Mouse (Mus musculus) liver, embryonic 11.5 days (tissue): ENCODE measurements around the gene Tnfrsf22. TPM values are rescaled to one million over a fixed set of nuclear protein-coding genes. Genes with fewer than 3 reads are reported as not detected.

Experiments
- ATAC-seq: fragments of 200-750 bp; cut with Nextera tagmentation; replicated peaks from 2 replicates; pipeline ENCODE4 v1.8.0; 2017; ENCODE audit warnings: moderate number of reproducible peaks, mild to moderate bottlenecking, moderate TSS enrichment, moderate library complexity; ENCODE audit not compliant: low FRiP score
- DNase-seq: peaks from one replicate; pipeline ENCODE4 v3.0.0-alpha.2; 2017; ENCODE audit warnings: low spot score
- H3K27ac ChIP-seq: fragments of 300-500 bp; sonication (generic); 2 replicates; pipeline ENCODE4 v1.5.1; 2014; ENCODE audit warnings: mild to moderate bottlenecking, low read depth, low read length, control low read depth
- H3K27me3 ChIP-seq: fragments of 300-500 bp; sonication (generic); replicated peaks from 2 replicates; pipeline ENCODE4 v1.6.1; 2014; ENCODE audit warnings: low read length, mixed read lengths; ENCODE audit not compliant: control insufficient read depth, insufficient read depth
- H3K36me3 ChIP-seq: fragments of 300-500 bp; sonication (generic); 2 replicates; pipeline ENCODE4 v1.6.1; 2014; ENCODE audit warnings: mild to moderate bottlenecking, low read length, moderate library complexity, mixed read lengths; ENCODE audit not compliant: control insufficient read depth, insufficient read depth
- H3K4me1 ChIP-seq: fragments of 300-500 bp; sonication (generic); replicated peaks from 2 replicates; pipeline ENCODE4 v1.6.1; 2014; ENCODE audit warnings: low read length, mixed read lengths; ENCODE audit not compliant: control insufficient read depth, insufficient read depth
- H3K4me2 ChIP-seq: fragments of 300-500 bp; sonication (generic); 2 replicates; pipeline ENCODE4 v1.6.1; 2014; ENCODE audit warnings: mild to moderate bottlenecking, control low read depth, moderate library complexity
- H3K4me3 ChIP-seq: fragments of 300-500 bp; sonication (generic); 2 replicates; pipeline ENCODE4 v1.5.1; 2014; ENCODE audit warnings: low read depth, low read length, control low read depth
- H3K9ac ChIP-seq: fragments of 300-500 bp; sonication (generic); 2 replicates; pipeline ENCODE4 v1.6.1; 2014; ENCODE audit warnings: low read depth, low read length, control low read depth
- H3K9me3 ChIP-seq: fragments of 300-500 bp; sonication (generic); 2 replicates; pipeline ENCODE4 v1.6.1; 2016; ENCODE audit warnings: low read length, inconsistent platforms, mixed read lengths; ENCODE audit not compliant: control insufficient read depth
- WGBS: fragments of 180-500 bp; shearing (Covaris S2); extraction: QIAGEN DNeasy Blood & Tissue Kit; methylation state at CpG from one replicate; pipeline ENCODE4 v1.1.7; 2014; 5-methylcytosine and 5-hydroxymethylcytosine counted together
- polyA plus RNA-seq: library from polyadenylated mRNA; unstranded; fragments of >200 nt; fragmentation: Nextera tagmentation; extraction: Ambion mirVana; gene quantifications from 2 replicates; pipeline ENCODE4 v1.2.1, GENCODE M21; 2014

Tnfrsf22 gene
- polyA plus RNA-seq: 2.6 and 3.9 TPM in 2 replicates

DNA sequence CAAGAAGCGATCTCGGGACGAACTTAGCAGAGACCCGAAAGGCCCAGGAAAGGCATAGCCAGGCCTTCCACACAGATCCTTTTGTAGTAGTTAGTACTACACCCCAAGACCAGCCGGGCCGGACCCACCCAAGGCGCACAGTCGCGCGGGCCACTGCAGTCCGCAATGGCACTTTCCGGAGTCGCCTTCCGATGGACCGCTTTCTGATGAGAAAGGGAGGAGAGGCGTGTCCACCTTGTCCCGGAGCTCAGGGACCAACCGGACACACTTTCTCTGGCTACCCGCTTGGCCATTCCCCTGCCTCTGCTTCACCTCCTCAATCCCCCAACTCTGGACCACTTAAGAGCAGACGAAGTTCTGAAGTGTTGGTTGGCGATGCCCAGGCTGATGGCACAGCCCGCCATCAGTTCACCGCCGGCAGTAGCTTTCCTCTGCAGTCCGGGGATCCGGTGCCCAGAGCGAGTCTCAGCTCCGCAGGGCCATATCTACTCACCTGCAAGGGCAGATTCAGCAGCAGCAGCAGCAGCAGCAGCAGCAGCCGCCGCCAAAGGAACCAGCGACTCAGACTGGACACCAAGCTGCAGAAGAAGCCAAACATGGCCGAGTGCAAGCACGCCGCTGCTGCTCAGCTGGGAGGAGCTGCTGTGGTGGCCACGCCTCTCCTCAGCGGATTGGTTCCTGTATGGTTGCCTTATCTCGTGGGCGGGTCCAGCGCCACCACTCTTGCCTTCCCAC, at the start of gene Tnfrsf22:
Gene Tnfrsf22 (minus strand): TSS at position 628 of the 735 bp plus-strand sequence.
- ATAC-seq (peak; percentile 88), DNase-seq (peak; percentile 77)
- no peak within 1 kb of the TSS for H3K27ac ChIP-seq
- no peaks in the 10 kb centered on the region; the same call in 1 of the 2 replicates for H3K27me3 ChIP-seq
- H3K9ac ChIP-seq: peak within 1 kb of the TSS; percentile 53
- H3K36me3 ChIP-seq: no peaks in the 10 kb centered on the region
- no peaks in the 10 kb centered on the region for H3K9me3 ChIP-seq
- no peaks in the 10 kb centered on the region for H3K4me1 ChIP-seq
- WGBS: 6% methylated on average over 39 of the region's 39 CpGs
- peak within 1 kb of the TSS; percentile 63 for H3K4me3 ChIP-seq
- peak within 1 kb of the TSS; percentile 93 for H3K4me2 ChIP-seq

DNA sequence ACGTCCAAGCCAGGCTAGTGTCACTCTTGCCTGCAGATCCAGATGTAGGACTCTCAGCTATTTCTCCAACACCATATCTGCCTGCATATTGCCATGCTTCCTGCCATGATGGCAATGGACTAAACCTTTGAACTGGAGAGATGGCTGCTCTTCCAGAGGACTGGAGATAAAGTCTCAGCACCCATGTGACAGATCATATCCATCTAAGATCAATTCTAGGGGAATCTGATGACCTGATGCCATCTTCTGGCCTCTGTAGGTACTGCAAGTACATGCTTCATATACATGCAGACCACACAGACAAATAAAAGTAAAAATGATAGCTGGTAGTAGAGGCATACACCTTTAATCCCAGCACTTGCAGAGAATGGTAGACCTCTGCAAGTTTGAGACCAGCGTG, 46.7 kb upstream of the Tnfrsf22 start:
- ATAC-seq: no peak
- DNase-seq: no peak

DNA sequence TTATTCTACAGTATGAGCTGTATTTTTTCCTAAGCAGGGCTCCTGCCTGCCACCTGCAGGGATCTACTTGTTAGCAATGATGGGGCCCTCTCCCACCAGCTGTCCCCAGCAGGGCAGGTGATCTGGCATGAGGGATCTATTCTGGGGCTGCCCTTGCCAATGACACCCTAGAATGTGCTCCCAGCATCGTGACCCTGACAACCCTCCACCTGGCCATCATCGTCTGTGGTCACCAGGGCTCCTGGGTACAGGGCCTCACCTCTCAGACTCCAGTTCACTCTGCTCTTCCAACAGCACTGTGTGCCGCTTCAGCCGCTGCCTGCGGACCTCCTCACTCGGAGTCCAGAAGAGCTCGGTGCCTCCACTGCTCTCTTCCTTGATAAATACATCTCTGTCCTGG, 45.1 kb upstream of the Tnfrsf22 start:
- DNase-seq (no peak), ATAC-seq (no peak)
- Histone ChIP-seq H3K27me3 (no peaks in the 10 kb centered on the region), H3K27ac (no peak overlapping the region), H3K4me1 (no peaks in the 10 kb centered on the region), H3K4me3 (no peak overlapping the region), H3K36me3 (peaks cover 11% of the 10 kb centered on the region; the same call in 1 of the 2 replicates), H3K9me3 (no peaks in the 10 kb centered on the region), H3K4me2 (no peak overlapping the region), H3K9ac (no peak overlapping the region)
- 88% methylated on average over 7 of the region's 7 CpGs for WGBS

More for the DNA sequence above, 46.7 kb upstream of the Tnfrsf22 start:
- Histone ChIP-seq H3K36me3 (peaks cover 11% of the 10 kb centered on the region; the same call in 1 of the 2 replicates), H3K27ac (no peak overlapping the region), H3K4me1 (no peaks in the 10 kb centered on the region), H3K9ac (no peak overlapping the region), H3K27me3 (no peaks in the 10 kb centered on the region), H3K4me3 (no peak overlapping the region), H3K4me2 (no peak overlapping the region), H3K9me3 (no peaks in the 10 kb centered on the region)
- 53% methylated on average over 2 of the region's 2 CpGs for WGBS

DNA sequence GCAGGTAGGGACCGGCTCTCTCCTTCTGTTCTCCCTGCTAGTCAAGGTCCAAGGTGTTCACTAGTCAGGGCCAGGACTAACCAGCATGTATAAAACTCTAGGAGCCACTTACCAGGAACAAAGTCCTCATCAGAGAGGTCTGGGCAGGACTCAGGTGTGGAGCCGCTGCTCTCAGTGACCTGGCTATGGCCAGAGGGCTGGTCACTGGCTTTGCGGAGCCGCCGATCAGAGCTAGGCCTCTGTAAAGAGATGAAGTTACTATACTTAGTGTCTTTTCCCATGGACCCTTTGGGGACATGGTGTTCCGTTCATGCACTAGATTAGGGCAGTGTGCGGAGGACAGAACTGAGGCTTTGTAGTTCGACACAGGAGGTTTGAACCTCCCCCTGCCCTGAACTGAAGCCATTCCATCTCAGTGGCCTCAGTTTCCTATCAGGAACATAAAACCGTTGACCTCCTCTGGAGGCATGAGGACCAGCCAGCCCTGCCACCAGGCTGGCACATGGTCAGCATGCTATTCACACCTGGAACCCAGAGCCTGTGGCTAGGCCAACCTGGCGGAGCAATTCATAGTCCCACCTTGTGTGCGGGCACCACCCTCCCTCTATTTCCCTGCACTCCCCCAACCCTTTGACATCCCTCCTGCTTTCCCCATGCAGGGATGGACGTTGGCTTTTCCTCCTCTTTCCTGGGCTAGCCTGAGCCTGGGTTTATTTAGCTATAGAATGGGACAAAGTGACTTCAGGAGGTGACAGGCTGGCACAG, 43.5 kb upstream of the Tnfrsf22 start:
- Histone ChIP-seq H3K4me3 (no peak overlapping the region), H3K4me2 (no peak overlapping the region), H3K4me1 (no peaks in the 10 kb centered on the region), H3K9ac (no peak overlapping the region), H3K36me3 (peaks cover 11% of the 10 kb centered on the region; the same call in 1 of the 2 replicates), H3K27ac (no peak overlapping the region), H3K9me3 (no peaks in the 10 kb centered on the region), H3K27me3 (no peaks in the 10 kb centered on the region)
- 85% methylated on average over 12 of the region's 12 CpGs for WGBS
- no peak for DNase-seq
- no peak for ATAC-seq

DNA sequence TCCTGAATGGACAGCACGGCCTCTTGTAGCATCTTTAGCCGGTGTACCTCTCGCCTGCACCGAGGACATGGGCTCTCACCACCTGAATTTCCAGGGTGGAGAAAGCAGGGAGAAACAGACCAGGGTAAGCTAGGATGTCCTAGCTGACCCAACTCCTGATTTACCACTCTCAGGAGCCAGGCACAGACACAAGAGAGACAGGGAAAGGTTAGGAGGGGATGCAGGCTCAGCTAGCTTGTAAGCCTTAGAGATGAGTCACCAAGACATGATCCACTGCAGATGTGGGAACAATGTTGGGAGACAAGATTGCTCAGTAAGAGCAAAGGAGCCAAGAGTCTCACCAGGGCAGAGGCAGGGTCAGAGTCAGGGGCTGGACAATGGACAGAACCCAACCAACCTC, 42.4 kb upstream of the Tnfrsf22 start:
- no peak overlapping the region for H3K4me3 ChIP-seq
- WGBS: 88% methylated on average over 4 of the region's 4 CpGs
- H3K36me3 ChIP-seq: peaks cover 11% of the 10 kb centered on the region; the same call in 1 of the 2 replicates
- H3K4me1 ChIP-seq: no peaks in the 10 kb centered on the region
- H3K27ac ChIP-seq: no peak overlapping the region
- no peak overlapping the region for H3K9ac ChIP-seq
- ATAC-seq (no peak), DNase-seq (no peak)
- H3K9me3 ChIP-seq: no peaks in the 10 kb centered on the region
- H3K27me3 ChIP-seq: no peaks in the 10 kb centered on the region; the same call in 1 of the 2 replicates
- H3K4me2 ChIP-seq: no peak overlapping the region

DNA sequence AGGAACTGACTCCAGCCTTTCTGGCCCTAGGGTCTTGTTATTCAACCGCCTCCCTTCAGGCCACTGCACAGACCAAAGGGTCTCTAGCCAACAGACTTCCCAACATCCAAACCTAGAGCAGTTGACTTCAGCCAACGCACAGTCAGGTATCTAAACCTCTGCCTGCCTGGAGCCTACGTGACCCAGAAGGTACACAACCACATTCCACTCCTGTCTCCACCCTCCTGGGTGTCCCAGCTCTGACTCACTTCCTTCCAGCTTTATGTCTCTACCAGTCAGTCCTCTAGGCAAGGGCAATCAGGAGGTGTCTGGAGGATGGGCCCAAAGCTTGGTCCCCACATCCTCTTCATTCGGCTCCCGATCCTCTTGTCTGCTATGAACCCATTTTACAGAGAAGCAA, 41.7 kb upstream of the Tnfrsf22 start:
- Histone ChIP-seq H3K27ac (no peak overlapping the region), H3K9ac (no peak overlapping the region), H3K4me3 (no peak overlapping the region), H3K36me3 (peaks cover 9% of the 10 kb centered on the region; the same call in 1 of the 2 replicates), H3K4me1 (no peaks in the 10 kb centered on the region), H3K4me2 (no peak overlapping the region), H3K27me3 (no peaks in the 10 kb centered on the region; the same call in 1 of the 2 replicates), H3K9me3 (no peaks in the 10 kb centered on the region)
- WGBS: 84% methylated on average over 5 of the region's 5 CpGs
- DNase-seq: no peak
- no peak for ATAC-seq

DNA sequence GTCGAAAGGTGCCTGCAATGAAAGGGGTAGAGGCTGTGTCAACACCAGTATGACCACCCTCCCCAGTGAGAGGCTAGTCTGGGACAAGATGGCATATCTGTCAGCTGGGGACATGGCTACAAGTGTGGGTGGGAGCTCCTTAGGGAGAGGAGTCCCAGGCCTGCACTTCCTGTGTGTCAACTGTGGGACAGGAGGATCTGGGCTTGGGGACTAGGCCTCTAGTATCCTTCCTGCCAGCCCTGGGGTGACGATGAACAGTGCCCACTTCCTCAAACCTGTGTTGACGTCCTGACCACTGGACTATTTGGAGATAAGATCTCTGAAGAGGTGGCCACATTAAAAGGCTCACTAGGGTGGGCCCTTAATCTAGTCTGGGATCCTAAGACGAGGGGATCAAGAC, 40.5 kb upstream of the Tnfrsf22 start:
- no peaks in the 10 kb centered on the region; the same call in 1 of the 2 replicates for H3K27me3 ChIP-seq
- H3K9ac ChIP-seq: no peak overlapping the region
- ATAC-seq: no peak
- no peak overlapping the region for H3K4me3 ChIP-seq
- WGBS: 51% methylated on average over 4 of the region's 4 CpGs
- no peak overlapping the region for H3K4me2 ChIP-seq
- H3K4me1 ChIP-seq: no peaks in the 10 kb centered on the region
- no peak overlapping the region for H3K27ac ChIP-seq
- no peak for DNase-seq
- H3K9me3 ChIP-seq: no peaks in the 10 kb centered on the region
- peaks cover 7% of the 10 kb centered on the region; the same call in 1 of the 2 replicates for H3K36me3 ChIP-seq

DNA sequence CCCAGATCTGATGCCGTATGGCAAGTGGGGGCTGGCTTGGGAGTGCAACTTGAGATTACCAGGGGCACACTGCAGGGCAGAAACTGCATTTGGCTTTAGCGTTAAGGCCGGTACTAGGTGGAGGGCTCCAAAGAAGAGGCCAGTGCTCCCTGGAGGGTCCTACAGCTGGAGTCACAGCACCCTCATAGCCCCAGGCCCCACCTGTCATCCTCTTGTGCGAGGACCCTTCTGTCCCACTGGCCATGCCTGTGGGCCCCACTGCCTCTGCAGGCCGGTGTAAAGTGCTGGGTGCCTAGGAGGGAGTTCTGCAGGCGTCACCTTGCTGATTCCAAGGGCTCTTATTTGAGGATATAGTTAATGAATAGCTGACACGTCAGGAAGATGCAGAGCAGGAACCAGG, 40.0 kb upstream of the Tnfrsf22 start:
- no peak overlapping the region for H3K4me3 ChIP-seq
- WGBS: 74% methylated on average over 7 of the region's 7 CpGs
- H3K9me3 ChIP-seq: no peaks in the 10 kb centered on the region
- ATAC-seq (no peak), DNase-seq (no peak)
- H3K27me3 ChIP-seq: no peaks in the 10 kb centered on the region; the same call in 1 of the 2 replicates
- H3K9ac ChIP-seq: no peak overlapping the region
- no peaks in the 10 kb centered on the region for H3K4me1 ChIP-seq
- H3K36me3 ChIP-seq: peaks cover 7% of the 10 kb centered on the region; the same call in 1 of the 2 replicates
- no peak overlapping the region for H3K4me2 ChIP-seq
- H3K27ac ChIP-seq: no peak overlapping the region
